Mouse (Mus musculus): ENCODE results near the gene Slit1. TPM values are rescaled to one million over a fixed set of nuclear protein-coding genes. Genes with fewer than 3 reads are reported as not detected.

The Slit1 gene
- polyA plus RNA-seq, 1 experiment from 2014 or later: 1.00 TPM

GRCm38 (mm10) chr19:41690064-41690463 is 53.4 kb downstream of the Slit1 start:
- 72% methylated on average over 10 of the region's 10 CpGs for WGBS
- H3K4me1 ChIP-seq (ENCODE audit: control insufficient read depth, insufficient read depth, low read length): no peaks in the 10 kb centered on the region
- H3K4me2 ChIP-seq (replicated peaks; ENCODE audit: low read depth, low read length): no peak overlapping the region
- no peaks in the 10 kb centered on the region for H3K27me3 ChIP-seq (ENCODE audit: control insufficient read depth, insufficient read depth, low read length)
- H3K9me3 ChIP-seq (ENCODE audit: control insufficient read depth, low read depth, low read length): no peaks in the 10 kb centered on the region
- no peak for ATAC-seq (ENCODE audit: insufficient number of reproducible peaks, insufficient read depth, low FRiP score, low read depth)
- H3K9ac ChIP-seq (replicated peaks; ENCODE audit: low read depth, low read length): no peak overlapping the region
- no peaks in the 10 kb centered on the region for H3K36me3 ChIP-seq (ENCODE audit: control insufficient read depth, insufficient read depth, low read length)
- H3K4me3 ChIP-seq (ENCODE audit: low read depth, low read length): no peak overlapping the region
- no peak overlapping the region for H3K27ac ChIP-seq (ENCODE audit: low read length)

DNA sequence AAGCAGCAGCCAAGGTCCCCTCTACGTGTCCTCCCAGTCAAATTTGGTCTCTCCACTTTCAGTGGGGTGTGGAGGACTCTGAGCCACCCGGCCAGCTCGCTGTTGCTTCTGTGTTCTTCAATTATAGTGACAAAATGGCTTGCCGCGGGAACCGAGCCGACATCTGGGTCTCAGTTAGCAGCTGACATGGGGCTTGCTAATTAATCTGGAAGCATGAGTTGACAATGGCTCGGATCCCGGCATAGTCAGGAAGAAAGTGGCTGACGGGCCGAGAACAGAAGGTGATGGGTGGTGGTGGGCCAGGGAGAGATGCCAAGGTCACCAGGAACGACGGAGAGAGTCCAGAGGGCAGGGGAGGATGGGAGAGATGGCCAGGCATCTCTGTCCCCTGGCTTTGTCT is 55.2 kb downstream of the Slit1 start:
- Histone ChIP-seq H3K4me1 (ENCODE audit: control insufficient read depth, insufficient read depth, low read length) (no peaks in the 10 kb centered on the region), H3K27ac (ENCODE audit: low read length) (no peak overlapping the region), H3K27me3 (ENCODE audit: control insufficient read depth, insufficient read depth, low read length) (no peaks in the 10 kb centered on the region), H3K9me3 (ENCODE audit: control insufficient read depth, low read depth, low read length) (no peaks in the 10 kb centered on the region), H3K4me2 (replicated peaks; ENCODE audit: low read depth, low read length) (no peak overlapping the region), H3K36me3 (ENCODE audit: control insufficient read depth, insufficient read depth, low read length) (no peaks in the 10 kb centered on the region), H3K4me3 (ENCODE audit: low read depth, low read length) (no peak overlapping the region), H3K9ac (replicated peaks; ENCODE audit: low read depth, low read length) (no peak overlapping the region)
- no peak for ATAC-seq (ENCODE audit: insufficient number of reproducible peaks, insufficient read depth, low FRiP score, low read depth)
- 60% methylated on average over 13 of the region's 13 CpGs for WGBS

DNA sequence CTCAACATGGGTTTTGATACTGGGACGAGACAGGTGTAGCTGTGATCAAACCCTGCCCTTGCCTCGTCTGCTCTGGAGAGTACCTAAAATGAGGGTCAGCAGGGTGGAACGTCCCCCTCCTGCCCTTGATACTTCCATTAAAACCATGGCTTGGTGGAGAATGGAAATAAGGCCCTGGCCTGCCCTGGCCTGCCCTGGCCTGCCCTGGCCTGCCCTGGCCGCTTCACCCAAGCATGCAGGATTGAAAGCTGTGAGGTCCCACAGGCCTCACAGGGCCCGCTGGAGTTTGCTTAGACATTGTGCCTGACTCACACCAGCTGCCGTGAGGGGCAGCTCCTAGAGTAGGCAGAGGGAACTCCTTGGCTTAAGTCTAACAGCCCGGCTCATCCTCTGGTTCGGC is 55.6 kb downstream of the Slit1 start:
- Histone ChIP-seq H3K4me1 (ENCODE audit: control insufficient read depth, insufficient read depth, low read length) (no peaks in the 10 kb centered on the region), H3K27ac (ENCODE audit: low read length) (no peak overlapping the region), H3K36me3 (ENCODE audit: control insufficient read depth, insufficient read depth, low read length) (no peaks in the 10 kb centered on the region), H3K9me3 (ENCODE audit: control insufficient read depth, low read depth, low read length) (no peaks in the 10 kb centered on the region), H3K4me2 (replicated peaks; ENCODE audit: low read depth, low read length) (no peak overlapping the region), H3K4me3 (ENCODE audit: low read depth, low read length) (no peak overlapping the region), H3K27me3 (ENCODE audit: control insufficient read depth, insufficient read depth, low read length) (no peaks in the 10 kb centered on the region), H3K9ac (replicated peaks; ENCODE audit: low read depth, low read length) (no peak overlapping the region)
- 66% methylated on average over 8 of the region's 8 CpGs for WGBS
- ATAC-seq (ENCODE audit: insufficient number of reproducible peaks, insufficient read depth, low FRiP score, low read depth): no peak

DNA sequence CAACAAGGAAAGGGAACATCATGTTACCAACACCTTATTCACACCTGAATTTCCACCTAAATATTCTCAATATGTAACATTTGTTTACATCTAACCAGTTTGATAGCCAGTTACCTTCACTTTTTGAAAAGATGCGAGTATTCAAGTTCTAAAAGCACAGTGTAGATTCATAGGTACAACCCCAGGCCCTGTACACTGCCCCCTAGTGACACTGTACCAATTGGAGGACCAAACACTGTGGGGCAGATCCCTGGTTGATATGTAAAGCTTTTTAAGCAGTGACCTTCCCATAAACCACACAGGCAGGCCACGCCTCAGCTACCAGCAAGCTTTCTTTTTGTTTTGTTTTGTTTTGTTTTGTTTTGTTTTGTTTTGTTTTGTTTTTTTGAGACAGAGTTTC is 57.3 kb downstream of the Slit1 start:
- no peaks in the 10 kb centered on the region for H3K4me1 ChIP-seq (ENCODE audit: control insufficient read depth, insufficient read depth, low read length)
- H3K27me3 ChIP-seq (ENCODE audit: control insufficient read depth, insufficient read depth, low read length): no peaks in the 10 kb centered on the region
- H3K9me3 ChIP-seq (ENCODE audit: control insufficient read depth, low read depth, low read length): no peaks in the 10 kb centered on the region
- no peaks in the 10 kb centered on the region for H3K36me3 ChIP-seq (ENCODE audit: control insufficient read depth, insufficient read depth, low read length)
- H3K9ac ChIP-seq (replicated peaks; ENCODE audit: low read depth, low read length): no peak overlapping the region
- ATAC-seq (ENCODE audit: insufficient number of reproducible peaks, insufficient read depth, low FRiP score, low read depth): no peak
- H3K4me3 ChIP-seq (ENCODE audit: low read depth, low read length): no peak overlapping the region
- 88% methylated on average over 2 of the region's 2 CpGs for WGBS
- H3K4me2 ChIP-seq (replicated peaks; ENCODE audit: low read depth, low read length): no peak overlapping the region
- H3K27ac ChIP-seq (ENCODE audit: low read length): no peak overlapping the region

DNA sequence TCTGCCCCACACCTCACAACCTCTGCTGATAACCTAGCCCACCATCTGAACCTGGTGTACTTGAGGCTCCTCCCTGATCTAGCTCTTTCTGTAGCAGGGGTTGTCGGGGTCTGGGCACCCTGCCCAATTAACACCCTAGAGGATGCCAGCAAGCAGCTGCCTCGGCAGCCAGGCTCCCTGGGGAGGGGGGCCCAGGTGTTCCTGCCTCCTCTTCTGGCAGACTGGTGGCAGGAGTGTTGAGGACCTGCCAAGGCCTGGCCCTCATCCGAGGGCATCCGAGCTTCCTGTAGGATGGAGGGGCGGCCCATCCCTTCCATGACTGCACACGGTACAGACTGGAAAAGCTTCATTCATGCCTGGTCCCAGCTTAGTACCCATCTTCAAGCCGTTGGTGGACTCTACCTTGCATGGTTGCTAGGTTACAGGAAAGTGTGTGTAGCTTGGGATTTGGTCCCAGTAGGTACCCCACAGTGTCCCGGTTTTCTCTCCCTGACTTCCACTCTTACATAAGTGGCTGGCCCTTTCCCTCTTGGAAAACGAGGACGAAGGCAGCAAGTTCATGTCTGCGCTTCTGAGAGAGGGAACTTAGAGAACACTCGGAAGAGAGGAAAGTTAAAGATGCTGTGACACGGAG is 57.9 kb downstream of the Slit1 start:
- Histone ChIP-seq H3K27me3 (ENCODE audit: control insufficient read depth, insufficient read depth, low read length) (no peaks in the 10 kb centered on the region), H3K4me3 (ENCODE audit: low read depth, low read length) (no peak overlapping the region), H3K9ac (replicated peaks; ENCODE audit: low read depth, low read length) (no peak overlapping the region), H3K9me3 (ENCODE audit: control insufficient read depth, low read depth, low read length) (no peaks in the 10 kb centered on the region), H3K27ac (ENCODE audit: low read length) (no peak overlapping the region), H3K36me3 (ENCODE audit: control insufficient read depth, insufficient read depth, low read length) (no peaks in the 10 kb centered on the region), H3K4me2 (replicated peaks; ENCODE audit: low read depth, low read length) (no peak overlapping the region), H3K4me1 (ENCODE audit: control insufficient read depth, insufficient read depth, low read length) (no peaks in the 10 kb centered on the region)
- 82% methylated on average over 13 of the region's 13 CpGs for WGBS
- ATAC-seq (ENCODE audit: insufficient number of reproducible peaks, insufficient read depth, low FRiP score, low read depth): no peak

DNA sequence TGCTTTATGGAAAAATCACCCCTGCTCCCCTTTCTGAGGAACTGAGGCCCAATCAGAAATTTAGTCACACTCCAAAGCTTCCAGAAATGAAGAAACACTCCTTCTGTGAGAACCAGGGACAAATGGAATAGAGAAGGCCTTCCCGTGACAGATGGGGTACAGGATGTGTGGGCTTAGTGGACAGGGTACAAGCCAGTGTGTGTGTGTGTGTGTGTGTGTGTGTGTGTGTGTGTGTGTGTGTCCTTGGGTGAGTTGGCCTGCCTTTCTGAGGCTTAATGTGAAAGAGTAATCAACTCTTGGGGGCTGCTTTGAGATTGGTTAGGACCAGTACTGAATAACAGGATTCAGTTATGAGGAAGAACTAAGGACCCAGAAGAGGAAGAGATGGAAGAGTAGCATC is 58.6 kb downstream of the Slit1 start:
- 76% methylated on average over 1 of the region's 1 CpGs for WGBS
- H3K36me3 ChIP-seq (ENCODE audit: control insufficient read depth, insufficient read depth, low read length): no peaks in the 10 kb centered on the region

GRCm38 (mm10) chr19:41683951-41684350 is 59.5 kb downstream of the Slit1 start:
- ATAC-seq (ENCODE audit: insufficient number of reproducible peaks, insufficient read depth, low FRiP score, low read depth): no peak
- Histone ChIP-seq H3K27me3 (ENCODE audit: control insufficient read depth, insufficient read depth, low read length) (no peaks in the 10 kb centered on the region), H3K9me3 (ENCODE audit: control insufficient read depth, low read depth, low read length) (no peaks in the 10 kb centered on the region), H3K4me2 (replicated peaks; ENCODE audit: low read depth, low read length) (no peak overlapping the region), H3K36me3 (ENCODE audit: control insufficient read depth, insufficient read depth, low read length) (no peaks in the 10 kb centered on the region), H3K4me3 (ENCODE audit: low read depth, low read length) (no peak overlapping the region), H3K4me1 (ENCODE audit: control insufficient read depth, insufficient read depth, low read length) (no peaks in the 10 kb centered on the region), H3K9ac (replicated peaks; ENCODE audit: low read depth, low read length) (no peak overlapping the region), H3K27ac (ENCODE audit: low read length) (no peak overlapping the region)
- WGBS: 77% methylated on average over 1 of the region's 1 CpGs

More for the DNA sequence above, 58.6 kb downstream of the Slit1 start:
- Histone ChIP-seq H3K9me3 (ENCODE audit: control insufficient read depth, low read depth, low read length) (no peaks in the 10 kb centered on the region), H3K27ac (ENCODE audit: low read length) (no peak overlapping the region), H3K9ac (replicated peaks; ENCODE audit: low read depth, low read length) (no peak overlapping the region), H3K4me2 (replicated peaks; ENCODE audit: low read depth, low read length) (no peak overlapping the region), H3K4me1 (ENCODE audit: control insufficient read depth, insufficient read depth, low read length) (no peaks in the 10 kb centered on the region), H3K27me3 (ENCODE audit: control insufficient read depth, insufficient read depth, low read length) (no peaks in the 10 kb centered on the region), H3K4me3 (ENCODE audit: low read depth, low read length) (no peak overlapping the region)
- no peak for ATAC-seq (ENCODE audit: insufficient number of reproducible peaks, insufficient read depth, low FRiP score, low read depth)

DNA sequence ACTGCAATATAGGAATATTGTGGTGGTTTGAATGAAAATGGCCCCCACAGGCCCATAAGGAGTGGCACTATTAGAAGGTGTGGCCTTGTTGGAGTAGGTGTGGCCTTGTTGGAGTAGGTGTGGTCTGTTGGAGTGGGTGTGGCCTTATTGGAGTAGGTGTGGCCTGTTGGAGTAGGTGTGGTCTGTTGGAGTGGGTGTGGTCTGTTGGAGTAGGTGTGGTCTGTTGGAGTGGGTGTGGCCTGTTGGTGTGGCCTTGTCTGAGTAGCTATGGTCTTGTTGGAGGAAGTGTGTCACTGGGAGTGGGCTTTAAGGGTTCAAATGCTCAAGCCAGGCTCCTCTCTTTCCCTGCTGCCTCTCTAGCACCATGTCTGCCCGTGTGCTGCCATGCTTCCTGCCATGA is 63.2 kb downstream of the Slit1 start:
- Histone ChIP-seq H3K4me2 (replicated peaks; ENCODE audit: low read depth, low read length) (no peak overlapping the region), H3K4me1 (ENCODE audit: control insufficient read depth, insufficient read depth, low read length) (no peaks in the 10 kb centered on the region), H3K27me3 (ENCODE audit: control insufficient read depth, insufficient read depth, low read length) (no peaks in the 10 kb centered on the region), H3K27ac (ENCODE audit: low read length) (no peak overlapping the region), H3K4me3 (ENCODE audit: low read depth, low read length) (no peak overlapping the region), H3K36me3 (ENCODE audit: control insufficient read depth, insufficient read depth, low read length) (no peaks in the 10 kb centered on the region), H3K9ac (replicated peaks; ENCODE audit: low read depth, low read length) (no peak overlapping the region), H3K9me3 (ENCODE audit: control insufficient read depth, low read depth, low read length) (no peaks in the 10 kb centered on the region)
- 78% methylated on average over 1 of the region's 1 CpGs for WGBS
- no peak for ATAC-seq (ENCODE audit: insufficient number of reproducible peaks, insufficient read depth, low FRiP score, low read depth)

GRCm38 (mm10) chr19:41679028-41679427 is 64.4 kb downstream of the Slit1 start:
- no peak overlapping the region for H3K9ac ChIP-seq (replicated peaks; ENCODE audit: low read depth, low read length)
- no peak overlapping the region for H3K4me2 ChIP-seq (replicated peaks; ENCODE audit: low read depth, low read length)
- H3K4me1 ChIP-seq (ENCODE audit: control insufficient read depth, insufficient read depth, low read length): no peaks in the 10 kb centered on the region
- 21% methylated on average over 15 of the region's 15 CpGs for WGBS
- no peaks in the 10 kb centered on the region for H3K9me3 ChIP-seq (ENCODE audit: control insufficient read depth, low read depth, low read length)
- no peak overlapping the region for H3K27ac ChIP-seq (ENCODE audit: low read length)
- no peak overlapping the region for H3K4me3 ChIP-seq (ENCODE audit: low read depth, low read length)
- ATAC-seq (ENCODE audit: insufficient number of reproducible peaks, insufficient read depth, low FRiP score, low read depth): no peak
- H3K36me3 ChIP-seq (ENCODE audit: control insufficient read depth, insufficient read depth, low read length): no peaks in the 10 kb centered on the region
- H3K27me3 ChIP-seq (ENCODE audit: control insufficient read depth, insufficient read depth, low read length): no peaks in the 10 kb centered on the region
